Mouse (Mus musculus): Measurements from ENCODE around the gene Chd9.

DNA sequence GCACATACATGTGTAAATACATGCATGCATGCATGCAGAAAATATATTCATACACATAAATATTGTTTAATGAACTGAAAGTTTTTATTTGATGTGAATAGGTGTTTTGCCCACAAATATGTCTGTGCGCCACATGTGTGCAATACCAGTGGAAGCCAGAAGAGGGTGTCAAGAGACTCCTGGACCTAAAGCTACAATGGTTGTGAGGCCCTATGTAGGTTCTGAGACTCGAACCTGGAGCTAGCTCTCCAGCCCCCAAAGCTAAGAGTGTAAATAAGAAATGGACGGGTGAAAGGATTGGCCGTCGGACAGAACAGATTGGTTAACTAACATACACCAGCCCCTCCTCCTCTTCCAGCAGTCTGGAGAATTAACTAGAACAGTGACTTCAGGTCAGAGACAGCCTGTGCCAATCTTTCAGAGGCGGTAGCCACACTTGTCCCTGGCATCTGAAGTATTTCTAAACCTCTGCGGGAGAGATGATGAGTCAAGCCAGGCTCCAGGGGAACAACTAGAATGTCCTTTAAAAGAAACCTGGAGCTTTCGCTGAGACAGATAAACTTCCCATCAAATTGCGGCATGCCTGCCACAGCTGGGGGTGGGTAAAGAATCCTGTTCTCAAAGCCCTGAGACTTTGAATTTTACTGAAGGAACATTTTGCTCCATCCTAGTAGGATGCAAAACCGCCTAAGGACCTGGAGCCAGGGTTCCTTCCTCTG is 14.4 kb upstream of the Chd9 start:
- no peak for TF ChIP-seq POLR2A (IDR thresholded peaks at IDR 0.05; ENCODE audit: borderline replicate concordance, low read depth, low read length)
- no peak for TF ChIP-seq CTCF (IDR thresholded peaks at IDR 0.05; ENCODE audit: low read depth, low read length)
